Mouse (Mus musculus): ENCODE measurements around the gene Bcl2. TPM values are rescaled to one million over a fixed set of nuclear protein-coding genes. Genes with fewer than 3 reads are reported as not detected.

Bcl2 gene
- total RNA-seq, 4 experiments from 2014 or later: 1.6 to 2.1 (median 1.7) TPM

GRCm38 (mm10) chr1:106628279-106628678, 85.8 kb downstream of the Bcl2 start:
- no peak for DNase-seq (ENCODE audit: low spot score in 2 of 2)

- DNase-seq (ENCODE audit: low spot score in 2 of 2): no peak
Measured at GRCm38 (mm10) chr1:106627241-106627640, 86.8 kb downstream of the Bcl2 start.

DNA sequence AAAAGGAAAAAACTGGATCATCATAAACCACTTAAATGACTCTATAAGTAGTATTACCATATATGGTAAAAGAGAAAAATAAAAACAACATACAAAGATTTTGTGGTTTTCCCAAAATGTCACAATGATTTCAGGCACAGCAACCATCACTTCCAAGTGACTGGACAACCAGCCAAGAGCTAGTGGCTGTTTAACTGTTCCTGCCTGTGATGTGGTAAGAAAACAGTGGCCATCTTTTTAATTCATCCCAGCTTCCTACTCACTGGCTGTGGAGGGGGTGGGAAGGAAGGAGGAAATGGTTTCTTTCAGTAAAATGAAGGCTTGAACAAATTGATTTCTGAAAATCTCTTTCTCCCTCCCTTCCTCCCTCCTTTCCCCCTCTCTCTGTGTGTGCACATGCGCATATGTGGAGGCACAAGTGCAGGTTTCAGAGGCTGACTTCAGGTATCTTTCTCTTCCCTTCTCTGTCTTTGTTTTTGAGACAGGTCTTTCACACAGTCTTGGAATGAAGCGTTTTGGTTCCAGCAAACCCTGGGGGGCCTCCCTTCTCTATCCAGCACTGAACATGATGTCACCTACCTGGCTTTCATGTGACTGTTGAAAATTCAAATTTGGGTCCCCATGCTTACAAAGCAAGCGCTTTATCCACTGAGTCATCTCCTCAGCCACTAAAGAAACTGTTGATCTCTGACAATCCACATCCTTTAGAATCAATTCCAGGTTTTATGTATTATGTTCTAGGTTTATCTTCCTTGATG, 93.7 kb downstream of the Bcl2 start:
- DNase-seq (ENCODE audit: low spot score in 2 of 2): no peak

DNA sequence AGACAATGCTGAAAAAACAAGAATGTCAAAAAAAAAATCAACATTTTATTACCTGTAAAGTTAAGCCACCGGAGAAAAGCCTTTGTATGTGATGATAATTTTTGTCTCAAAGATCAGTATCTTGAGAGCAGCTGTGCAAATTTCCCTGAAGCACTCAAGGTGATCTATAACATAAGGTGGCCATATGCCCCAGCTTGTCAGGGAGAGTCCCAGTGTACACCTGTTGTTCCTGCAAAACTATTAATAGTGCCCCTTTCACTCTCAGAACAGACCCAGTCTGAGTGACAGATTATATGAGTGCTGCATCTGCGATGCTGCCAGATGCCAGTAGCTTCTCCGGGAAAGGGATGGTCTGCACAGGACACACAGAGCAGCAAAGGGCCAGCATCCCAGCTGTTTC, 95.3 kb downstream of the Bcl2 start:
- no peak for DNase-seq (ENCODE audit: low spot score in 2 of 2)

DNA sequence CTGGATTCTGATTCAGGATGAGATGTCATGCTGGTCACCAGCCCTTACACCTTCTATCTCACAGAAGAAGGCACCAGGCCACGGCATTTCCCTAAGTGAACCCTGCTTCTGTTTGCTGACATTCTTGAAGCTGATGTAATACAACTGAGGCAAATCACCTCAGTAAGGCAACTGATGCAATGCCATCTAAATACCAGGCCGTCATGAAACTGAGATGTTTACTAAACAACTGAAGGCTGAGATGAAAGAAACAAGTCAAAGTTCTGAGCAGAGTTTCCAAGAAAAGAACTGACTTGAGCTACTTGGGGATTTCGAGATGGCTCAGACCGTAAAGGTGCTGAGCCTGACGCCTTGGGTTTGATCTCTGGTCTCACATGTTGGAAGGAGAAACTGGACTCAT, 97.1 kb downstream of the Bcl2 start:
- no peak for DNase-seq (ENCODE audit: low spot score in 2 of 2)

DNA sequence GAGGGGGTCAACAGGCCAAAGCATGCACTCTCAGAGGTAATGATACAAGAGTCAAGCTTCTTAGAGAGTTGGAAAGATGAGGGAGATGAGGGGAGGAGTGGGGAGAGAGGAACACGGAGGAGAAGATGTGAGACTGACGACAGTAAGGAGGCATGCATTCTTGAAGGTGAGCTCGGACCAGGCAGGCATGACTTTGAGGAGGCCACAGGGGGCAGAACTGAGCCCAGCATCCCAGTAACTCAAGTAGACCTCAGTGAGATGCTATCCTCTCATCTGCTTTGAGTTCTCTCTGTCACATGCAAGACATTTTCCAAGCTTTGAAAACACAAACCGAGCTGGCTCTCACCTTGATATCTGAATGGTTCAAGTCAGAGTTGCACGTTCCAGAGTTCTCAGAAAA, 100.7 kb downstream of the Bcl2 start:
- no peak for DNase-seq (ENCODE audit: low spot score in 2 of 2)

GRCm38 (mm10) chr1:106612166-106613031, 101.7 kb downstream of the Bcl2 start:
- DNase-seq (ENCODE audit: low spot score in 2 of 2): no peak

GRCm38 (mm10) chr1:106611246-106611645, 102.8 kb downstream of the Bcl2 start:
- DNase-seq (ENCODE audit: low spot score in 2 of 2): no peak

- DNase-seq (ENCODE audit: low spot score in 2 of 2): no peak
Measured at GRCm38 (mm10) chr1:106608098-106608778, 105.8 kb downstream of the Bcl2 start.

GRCm38 (mm10) chr1:106606951-106607350, 107.1 kb downstream of the Bcl2 start:
- no peak for DNase-seq (ENCODE audit: low spot score in 2 of 2)

- no peak for DNase-seq (ENCODE audit: low spot score in 2 of 2)
Measured at GRCm38 (mm10) chr1:106603406-106603805, 110.7 kb downstream of the Bcl2 start.

- no peak for DNase-seq (ENCODE audit: low spot score in 2 of 2)
Measured at GRCm38 (mm10) chr1:106602941-106603340, 111.1 kb downstream of the Bcl2 start.

DNA sequence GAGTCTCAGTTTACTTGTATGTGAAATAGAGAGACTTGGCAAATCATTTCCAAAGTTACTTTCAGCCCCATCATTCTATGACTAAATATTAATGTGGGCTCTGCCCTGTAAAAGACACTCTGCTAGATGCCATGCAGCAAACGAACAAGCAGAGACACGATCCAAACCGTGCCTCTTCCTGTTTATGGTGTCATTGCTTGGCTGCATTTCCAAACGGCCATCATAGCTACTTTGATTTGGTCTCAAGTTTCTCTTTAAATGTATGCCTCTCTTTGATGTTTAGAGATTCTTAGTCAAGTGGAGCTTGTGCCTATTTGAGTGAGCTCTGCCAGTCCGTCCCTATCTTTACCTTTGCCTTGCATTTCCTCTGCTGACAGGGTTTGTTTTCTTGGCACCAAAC, 111.5 kb downstream of the Bcl2 start:
- no peak for DNase-seq (ENCODE audit: low spot score in 2 of 2)

DNA sequence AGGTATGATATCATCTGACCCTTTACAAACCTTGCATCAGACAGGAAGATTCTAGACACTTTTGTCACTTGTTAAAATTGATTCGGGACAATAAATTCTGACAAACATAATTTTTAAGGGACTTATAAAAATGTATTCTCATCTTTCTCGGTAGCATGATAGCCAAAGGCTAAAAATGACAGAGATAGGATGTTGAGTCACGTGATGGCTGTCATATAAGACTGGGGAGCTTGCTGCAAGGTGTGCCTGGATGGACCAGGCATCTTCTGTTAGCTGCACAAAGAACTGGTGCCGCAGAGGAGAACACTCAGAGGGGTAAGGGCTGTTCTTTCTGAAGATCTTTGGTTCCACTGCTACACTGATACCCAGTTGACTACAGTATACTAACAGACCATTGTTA, 112.8 kb downstream of the Bcl2 start:
- no peak for DNase-seq (ENCODE audit: low spot score in 2 of 2)

DNA sequence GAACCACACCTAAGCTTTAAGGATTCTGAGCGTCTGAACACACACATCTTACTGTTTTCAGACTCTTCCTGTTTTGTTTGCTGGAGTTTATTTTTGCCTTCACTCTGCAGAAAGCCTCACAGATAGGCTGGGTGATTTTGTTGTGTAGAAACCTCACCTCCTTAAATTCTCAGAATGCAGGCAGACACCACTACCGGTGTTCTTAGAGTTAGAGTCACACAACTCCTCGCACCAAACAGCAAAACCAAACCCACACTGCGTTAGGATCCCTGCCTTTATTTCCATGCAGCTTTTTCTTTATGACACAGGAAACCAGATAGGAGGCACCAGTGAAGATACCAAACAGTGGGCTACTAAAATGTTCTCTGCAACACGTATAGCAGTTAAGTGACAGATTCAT, 113.2 kb downstream of the Bcl2 start:
- DNase-seq (ENCODE audit: low spot score in 2 of 2): no peak

GRCm38 (mm10) chr1:106598292-106598583, 115.8 kb downstream of the Bcl2 start:
- no peak for DNase-seq (ENCODE audit: low spot score in 2 of 2)

GRCm38 (mm10) chr1:106597575-106598291, 116.3 kb downstream of the Bcl2 start:
- DNase-seq (ENCODE audit: low spot score in 2 of 2): no peak

DNA sequence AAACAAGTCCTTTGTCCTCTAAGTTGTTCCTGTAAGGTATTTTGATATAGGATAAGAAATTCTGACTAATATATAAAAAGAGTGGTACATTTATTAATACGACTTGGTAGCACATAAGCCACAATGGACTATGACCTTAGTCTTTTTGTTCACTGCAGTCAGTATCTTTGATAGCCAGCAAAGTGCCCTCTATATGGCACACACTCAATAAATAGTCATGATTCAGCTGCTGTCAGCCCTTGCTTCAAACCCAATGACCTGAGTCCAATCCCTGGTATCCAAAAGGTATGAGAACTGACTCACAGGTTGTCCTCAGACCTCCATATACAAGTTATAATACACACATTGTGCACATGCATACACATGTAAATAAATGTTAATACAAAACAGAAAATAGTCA, 117.7 kb downstream of the Bcl2 start:
- no peak for DNase-seq (ENCODE audit: low spot score in 2 of 2)

GRCm38 (mm10) chr1:106595286-106595885, 118.7 kb downstream of the Bcl2 start:
- DNase-seq (ENCODE audit: low spot score in 2 of 2): no peak

DNA sequence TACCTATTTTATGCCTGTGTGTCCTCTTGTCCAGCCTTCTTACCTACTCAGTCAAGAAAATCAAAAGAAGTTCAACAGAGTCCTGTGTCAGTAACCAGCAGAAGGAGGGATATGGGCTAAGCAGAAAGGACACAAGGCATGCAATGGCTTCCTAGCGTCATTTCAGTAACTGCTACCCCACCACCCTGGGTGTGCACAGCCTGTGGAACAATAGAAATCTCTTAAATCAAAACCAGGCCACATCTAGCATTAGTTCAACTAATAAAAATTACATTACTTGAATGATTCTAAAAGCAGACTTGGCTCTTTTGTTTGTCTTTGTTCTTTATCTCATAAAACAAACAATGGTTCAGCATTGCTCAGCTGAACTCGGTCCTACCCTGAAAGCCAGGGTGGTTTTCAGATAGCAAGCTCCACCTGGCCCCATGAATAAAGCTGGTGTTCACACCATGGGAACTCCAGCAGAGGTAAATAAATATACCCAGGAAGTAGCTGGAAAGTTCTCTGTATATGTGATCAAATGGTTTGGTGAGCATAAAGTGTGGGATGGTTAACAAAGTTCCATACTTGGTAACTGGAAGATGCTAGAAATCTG, 122.8 kb downstream of the Bcl2 start:
- no peak for DNase-seq (ENCODE audit: low spot score in 2 of 2)

GRCm38 (mm10) chr1:106589141-106589540, 124.9 kb downstream of the Bcl2 start:
- DNase-seq (ENCODE audit: low spot score in 2 of 2): no peak
